Comparison of ENCODE assay signal across 8 mouse cellular contexts in genomic region chr2:167420811-167421241, GRCm38 (mm10). TPM values are rescaled to one million over a fixed set of nuclear protein-coding genes. Genes with fewer than 3 reads are reported as not detected.
DNase-seq lines count a peak whose midpoint lies in the region; ATAC-seq and TF ChIP-seq lines count a peak whose summit lies in the region.

No protein-coding gene starts in this region.

- H3K27me3 ChIP-seq in heart, embryonic 16.5 days (ENCODE audit: control insufficient read depth, insufficient read depth, low read length), result no peaks in the 10 kb centered on the region

- H3K4me1 ChIP-seq in heart, embryonic 16.5 days (ENCODE audit: control insufficient read depth, insufficient read depth, low read length), result peaks cover 11% of the 10 kb centered on the region

- peak overlapping the region; percentile 89 for H3K4me3 ChIP-seq in layer of hippocampus, adult 2 months
- H3K4me3 ChIP-seq in heart, embryonic 16.5 days (ENCODE audit: low read length), result peak overlapping the region; percentile 75
- peak overlapping the region; percentile 55 for H3K4me3 ChIP-seq in macrophage (ENCODE audit: inconsistent target)

- no peaks in the 10 kb centered on the region for H3K9me3 ChIP-seq in heart, embryonic 16.5 days (replicated peaks; ENCODE audit: control insufficient read depth, low read length)

- peaks cover 32% of the 10 kb centered on the region for H3K79me2 ChIP-seq in macrophage (ENCODE audit: inconsistent target)

- 0 out of 2 replicates have a peak, but pooled peaks have one; percentile 0 for ATAC-seq in heart, embryonic 16.5 days (replicated peaks; ENCODE audit: extremely low read depth, insufficient read depth, low FRiP score)

- peak overlapping the region; percentile 61 for H3K4me2 ChIP-seq in heart, embryonic 16.5 days (ENCODE audit: low read depth, low read length)

- H3K9ac ChIP-seq in heart, embryonic 16.5 days (ENCODE audit: low read length), result peak overlapping the region; percentile 93

- WGBS in heart, embryonic 16.5 days, result 14% methylated on average over 10 of the region's 10 CpGs
- WGBS in macrophage (ENCODE audit: missing documents), result 23% methylated on average over 10 of the region's 10 CpGs

- no peak for DNase-seq in layer of hippocampus, adult 2 months (ENCODE audit: low spot score in 2 of 2)
- DNase-seq in layer of hippocampus, adult 9-11 months, result no peak
- peak; percentile 38 for DNase-seq in brain, adult 2 months (ENCODE audit: low read depth, low spot score)
- DNase-seq in T-cell, adult 2 months (ENCODE audit: low spot score), result no peak
- DNase-seq in cerebellum, postnatal 10 days, result no peak
- DNase-seq in spleen, postnatal 36 days (ENCODE audit: low spot score in 2 of 2), result no peak

- H3K36me3 ChIP-seq in heart, embryonic 16.5 days (ENCODE audit: control insufficient read depth, insufficient read depth), result peaks cover 17% of the 10 kb centered on the region
- H3K36me3 ChIP-seq in macrophage (ENCODE audit: inconsistent target), result peaks cover 19% of the 10 kb centered on the region

- TF ChIP-seq CTCF in layer of hippocampus, adult 2 months (conservative IDR thresholded peaks at IDR 0.05), result no peak

- H3K27ac ChIP-seq in layer of hippocampus, adult 2 months, result peak overlapping the region; percentile 100
- H3K27ac ChIP-seq in heart, embryonic 16.5 days (ENCODE audit: low read length), result peak overlapping the region; percentile 95
- H3K27ac ChIP-seq in macrophage, result peak overlapping the region; percentile 91

RNA-seq across cellular contexts. Expression of gene Slc9a8, which starts 0.7 kb away (rescaled TPM):
- 10 to 100 TPM; 33.2 to 34.5 TPM for total RNA-seq in layer of hippocampus, adult 2 months (2021)
- 19.1 and 20.1 TPM in 2 replicates for polyA plus RNA-seq in heart, embryonic 16.5 days (2015; fragmentation: Nextera tagmentation; extraction: Ambion mirVana)
- 100 to 1,000 TPM; 151 to 296 (median 212) TPM for total RNA-seq in macrophage (2018; cell fraction: chromatin; rRNA removed)
- total RNA-seq in macrophage (2018; cell fraction: cytosol; rRNA removed), result 10 to 100 TPM; 11.3 to 25.3 (median 16.9) TPM
- 100 to 1,000 TPM in 23 of 26 experiments, 10 to 100 TPM in 3; 82.7 to 162 (median 126) TPM for total RNA-seq in macrophage (2018; cell fraction: nucleus; rRNA removed)
- polyA plus RNA-seq in macrophage (2018), result 16.4 to 30.0 TPM (median 19.1 TPM) in 3 replicates
